Mouse (Mus musculus): Measurements from ENCODE around the gene Pah. TPM values are rescaled to one million over a fixed set of nuclear protein-coding genes. Genes with fewer than 3 reads are reported as not detected.

The Pah gene
- polyA plus RNA-seq, 1 experiment from 2014 or later: 0.26 TPM

DNA sequence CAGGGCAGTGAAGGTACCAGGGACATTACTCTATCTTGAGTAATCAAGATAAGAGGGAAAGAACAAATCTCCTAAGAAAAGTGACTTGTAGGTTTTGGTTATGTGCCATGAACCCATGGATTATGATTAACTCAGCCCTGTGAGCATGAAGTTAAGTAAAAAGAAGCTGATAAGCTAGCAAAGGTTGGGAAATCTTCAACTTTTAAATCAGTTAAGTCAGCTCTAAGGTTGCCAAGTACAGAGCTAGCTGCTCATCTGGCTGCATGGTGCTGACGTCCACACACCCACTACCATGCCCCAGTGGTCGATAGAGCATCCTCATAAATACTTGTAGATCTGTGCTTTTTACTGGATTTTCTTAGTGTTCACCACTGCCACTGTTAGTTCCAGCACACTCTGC lies 3.0 kb upstream of the Pah start:
- no peaks in the 10 kb centered on the region for H3K4me1 ChIP-seq (replicated peaks; ENCODE audit: control insufficient read depth, insufficient read depth, low read length)
- no peaks in the 10 kb centered on the region for H3K27me3 ChIP-seq (replicated peaks; ENCODE audit: control insufficient read depth, insufficient read depth, low read length)
- no peak overlapping the region for H3K4me2 ChIP-seq (replicated peaks; ENCODE audit: low read depth)
- H3K9me3 ChIP-seq (ENCODE audit: control insufficient read depth): no peaks in the 10 kb centered on the region
- no peak for ATAC-seq
- TF ChIP-seq CTCF (IDR thresholded peaks at IDR 0.05; ENCODE audit: low read depth): no peak
- H3K36me3 ChIP-seq (ENCODE audit: control insufficient read depth, insufficient read depth): no peaks in the 10 kb centered on the region
- no peak overlapping the region for H3K9ac ChIP-seq (ENCODE audit: low read depth, low read length)
- no peak overlapping the region for H3K27ac ChIP-seq (ENCODE audit: low read depth, low read length)
- WGBS: 67% methylated on average over 2 of the region's 2 CpGs
- no peak overlapping the region for H3K4me3 ChIP-seq (ENCODE audit: low read depth, low read length)

DNA sequence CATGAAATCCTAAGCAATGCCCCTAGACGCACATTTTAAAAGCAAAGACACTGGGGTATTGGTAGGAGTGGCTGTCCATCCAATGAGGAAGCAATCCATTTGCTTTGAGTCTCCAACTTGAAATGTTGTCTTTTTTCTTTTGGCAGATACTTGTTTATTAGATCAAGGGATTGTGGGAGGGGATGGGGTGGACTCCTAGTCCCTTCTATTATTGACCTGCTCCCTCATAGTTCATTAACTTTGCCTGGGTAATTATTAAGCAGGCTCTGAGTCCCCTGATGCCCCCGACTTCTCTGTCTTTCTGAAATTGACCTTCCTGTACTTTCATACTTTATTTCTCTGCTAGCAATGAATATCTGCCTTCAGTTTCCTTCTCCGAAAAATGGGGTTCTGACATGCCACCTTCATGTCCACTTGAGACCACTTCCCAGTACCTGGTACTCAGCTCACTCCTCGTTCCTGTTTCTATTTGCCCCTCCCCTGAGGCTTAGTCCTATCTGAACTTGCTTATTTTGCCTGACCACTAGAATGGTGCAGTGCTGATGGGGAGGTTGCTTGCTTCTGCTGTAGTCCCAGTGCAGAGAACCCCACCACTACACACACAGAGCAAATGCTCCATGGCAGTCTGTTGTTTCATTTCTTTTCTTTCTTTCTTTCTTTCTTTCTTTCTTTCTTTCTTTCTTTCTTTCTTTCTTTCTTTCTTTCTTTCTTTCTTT lies 1.0 kb upstream of the Pah start:
- no peak for ATAC-seq
- Histone ChIP-seq H3K4me1 (replicated peaks; ENCODE audit: control insufficient read depth, insufficient read depth, low read length) (no peaks in the 10 kb centered on the region), H3K27ac (ENCODE audit: low read depth, low read length) (no peak overlapping the region), H3K9me3 (ENCODE audit: control insufficient read depth) (no peaks in the 10 kb centered on the region), H3K4me3 (ENCODE audit: low read depth, low read length) (no peak overlapping the region), H3K9ac (ENCODE audit: low read depth, low read length) (no peak overlapping the region), H3K36me3 (ENCODE audit: control insufficient read depth, insufficient read depth) (no peaks in the 10 kb centered on the region), H3K27me3 (replicated peaks; ENCODE audit: control insufficient read depth, insufficient read depth, low read length) (no peaks in the 10 kb centered on the region), H3K4me2 (replicated peaks; ENCODE audit: low read depth) (no peak overlapping the region)
- TF ChIP-seq CTCF (IDR thresholded peaks at IDR 0.05; ENCODE audit: low read depth): no peak
- WGBS: 41% methylated on average over 4 of the region's 4 CpGs

DNA sequence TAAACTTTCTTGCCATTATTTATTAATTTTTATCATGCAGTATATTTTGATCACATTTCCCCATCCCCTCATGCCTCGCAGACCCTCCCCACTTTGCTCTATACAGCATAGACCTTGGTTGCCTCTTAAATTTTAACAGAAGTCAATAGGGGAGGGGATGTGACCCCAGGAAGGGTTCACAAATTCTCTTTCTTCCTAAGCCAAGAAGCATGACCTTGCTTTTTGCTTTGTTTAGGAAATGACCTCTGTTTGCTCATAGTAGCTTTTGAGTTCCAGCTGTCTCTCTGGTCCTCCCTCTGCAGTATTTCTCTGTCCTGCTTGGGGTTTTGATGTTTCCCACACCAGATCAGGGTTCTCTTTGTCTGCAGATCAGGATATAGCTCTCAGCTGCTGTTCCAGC lies 12.6 kb downstream of the Pah start:
- no peak overlapping the region for H3K4me2 ChIP-seq (replicated peaks; ENCODE audit: low read depth)
- WGBS: 74% methylated on average over 1 of the region's 1 CpGs
- H3K4me1 ChIP-seq (replicated peaks; ENCODE audit: control insufficient read depth, insufficient read depth, low read length): no peaks in the 10 kb centered on the region
- no peak overlapping the region for H3K9ac ChIP-seq (ENCODE audit: low read depth, low read length)
- no peak overlapping the region for H3K4me3 ChIP-seq (ENCODE audit: low read depth, low read length)
- ATAC-seq: no peak
- no peak overlapping the region for H3K27ac ChIP-seq (ENCODE audit: low read depth, low read length)
- H3K9me3 ChIP-seq (ENCODE audit: control insufficient read depth): no peaks in the 10 kb centered on the region
- TF ChIP-seq CTCF (IDR thresholded peaks at IDR 0.05; ENCODE audit: low read depth): no peak
- H3K27me3 ChIP-seq (replicated peaks; ENCODE audit: control insufficient read depth, insufficient read depth, low read length): no peaks in the 10 kb centered on the region
- H3K36me3 ChIP-seq (ENCODE audit: control insufficient read depth, insufficient read depth): no peaks in the 10 kb centered on the region

DNA sequence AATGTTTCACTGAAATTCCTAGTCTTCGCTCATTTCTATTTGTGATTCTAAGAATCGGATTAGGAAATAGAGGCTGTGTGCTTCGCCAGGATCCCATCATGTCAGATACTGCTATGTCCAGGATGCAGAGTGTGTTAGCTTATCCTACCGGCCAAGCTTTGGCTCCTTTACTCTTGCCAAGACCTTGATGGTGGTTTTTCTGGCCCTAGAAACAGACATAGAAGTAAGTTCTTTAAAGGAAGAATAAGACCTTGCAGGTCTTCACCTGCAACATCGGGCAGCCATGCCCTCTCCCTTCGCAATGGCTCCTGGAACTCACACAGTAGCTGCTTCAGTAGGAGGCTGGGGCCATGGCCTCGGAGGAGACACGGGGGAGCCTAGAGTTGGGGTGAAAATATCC lies 24.2 kb downstream of the Pah start:
- no peak overlapping the region for H3K4me3 ChIP-seq (ENCODE audit: low read depth, low read length)
- H3K9ac ChIP-seq (ENCODE audit: low read depth, low read length): no peak overlapping the region
- H3K27ac ChIP-seq (ENCODE audit: low read depth, low read length): no peak overlapping the region
- no peak for ATAC-seq
- H3K9me3 ChIP-seq (ENCODE audit: control insufficient read depth): no peaks in the 10 kb centered on the region
- WGBS: 74% methylated on average over 8 of the region's 8 CpGs
- no peak overlapping the region for H3K4me2 ChIP-seq (replicated peaks; ENCODE audit: low read depth)
- no peak for TF ChIP-seq CTCF (IDR thresholded peaks at IDR 0.05; ENCODE audit: low read depth)
- H3K4me1 ChIP-seq (replicated peaks; ENCODE audit: control insufficient read depth, insufficient read depth, low read length): no peaks in the 10 kb centered on the region
- H3K36me3 ChIP-seq (ENCODE audit: control insufficient read depth, insufficient read depth): no peaks in the 10 kb centered on the region
- no peaks in the 10 kb centered on the region for H3K27me3 ChIP-seq (replicated peaks; ENCODE audit: control insufficient read depth, insufficient read depth, low read length)

DNA sequence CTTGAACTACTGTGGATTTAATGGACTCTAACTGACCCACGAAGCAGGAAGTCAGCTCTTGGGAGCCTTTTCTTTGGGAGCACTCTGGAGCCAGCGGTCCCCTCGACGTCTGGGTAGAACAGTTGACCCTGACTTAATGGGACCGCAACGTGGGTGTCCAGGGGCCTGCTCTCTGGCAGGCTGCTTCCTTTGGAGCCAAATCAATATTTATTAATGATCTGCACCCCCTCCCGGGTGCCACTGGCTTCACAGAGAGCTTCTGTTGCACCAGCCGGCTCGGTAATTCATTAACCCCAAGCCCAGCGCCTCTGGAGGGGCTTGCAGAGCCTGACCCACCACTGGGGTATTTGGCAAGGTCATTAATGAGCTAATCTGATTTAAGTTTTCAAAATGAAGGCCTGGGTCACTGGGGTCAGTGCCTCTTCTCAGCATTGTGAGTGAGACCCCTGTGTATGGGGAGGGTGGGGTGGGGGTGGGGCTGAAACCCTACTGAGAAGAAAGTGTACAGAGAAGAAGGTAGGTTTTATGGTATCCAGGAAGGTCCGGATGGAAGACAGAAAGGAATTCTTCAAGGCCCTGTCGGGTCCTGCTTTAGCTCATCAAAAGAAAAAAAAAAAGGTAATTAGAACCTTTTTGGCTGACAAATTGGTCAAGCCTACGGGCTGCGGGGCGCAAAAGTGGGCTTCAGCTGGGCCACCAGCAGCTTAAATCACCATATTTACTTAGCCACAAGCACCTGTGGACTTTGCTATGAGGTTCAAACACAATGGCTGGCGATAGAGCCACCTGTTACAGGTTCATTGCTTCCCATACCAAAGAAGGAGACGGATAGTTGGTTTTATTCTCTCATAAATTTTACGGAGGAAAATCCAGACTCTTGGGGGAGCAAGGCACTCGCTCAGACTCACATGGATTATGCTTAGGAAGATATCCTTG lies 25.0 kb downstream of the Pah start:
- ATAC-seq: no peak
- H3K27ac ChIP-seq (ENCODE audit: low read depth, low read length): no peak overlapping the region
- no peaks in the 10 kb centered on the region for H3K9me3 ChIP-seq (ENCODE audit: control insufficient read depth)
- H3K4me1 ChIP-seq (replicated peaks; ENCODE audit: control insufficient read depth, insufficient read depth, low read length): no peaks in the 10 kb centered on the region
- no peaks in the 10 kb centered on the region for H3K27me3 ChIP-seq (replicated peaks; ENCODE audit: control insufficient read depth, insufficient read depth, low read length)
- H3K36me3 ChIP-seq (ENCODE audit: control insufficient read depth, insufficient read depth): no peaks in the 10 kb centered on the region
- TF ChIP-seq CTCF (IDR thresholded peaks at IDR 0.05; ENCODE audit: low read depth): no peak
- H3K4me2 ChIP-seq (replicated peaks; ENCODE audit: low read depth): peak overlapping the region; percentile 1; the same call in 1 of the 2 replicates
- H3K4me3 ChIP-seq (ENCODE audit: low read depth, low read length): no peak overlapping the region
- H3K9ac ChIP-seq (ENCODE audit: low read depth, low read length): no peak overlapping the region
- WGBS: 27% methylated on average over 19 of the region's 19 CpGs

DNA sequence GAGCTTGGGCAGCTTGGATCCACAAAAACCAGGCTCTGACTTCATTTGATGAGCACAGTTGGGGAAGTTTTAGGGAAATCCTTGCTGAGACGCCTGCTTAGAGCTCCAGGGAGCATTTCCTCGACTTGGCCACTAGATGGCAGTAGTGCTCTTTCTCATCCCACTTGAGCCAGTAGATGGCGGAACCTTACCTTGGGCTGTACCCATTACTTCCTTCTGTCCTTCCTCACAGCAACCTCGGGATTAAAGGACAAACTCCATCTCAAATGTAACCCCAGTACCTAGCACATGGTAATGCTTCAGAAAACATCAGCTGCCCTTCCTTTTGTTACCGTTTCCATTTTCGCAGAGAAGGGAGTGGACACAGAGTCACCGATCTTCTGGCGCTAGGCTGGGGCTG lies 31.1 kb downstream of the Pah start:
- ATAC-seq: peak; percentile 63; the same call in 1 of the 2 replicates
- Histone ChIP-seq H3K27me3 (replicated peaks; ENCODE audit: control insufficient read depth, insufficient read depth, low read length) (no peaks in the 10 kb centered on the region), H3K4me2 (replicated peaks; ENCODE audit: low read depth) (no peak overlapping the region; the same call in 1 of the 2 replicates), H3K36me3 (ENCODE audit: control insufficient read depth, insufficient read depth) (no peaks in the 10 kb centered on the region), H3K9ac (ENCODE audit: low read depth, low read length) (no peak overlapping the region), H3K4me1 (replicated peaks; ENCODE audit: control insufficient read depth, insufficient read depth, low read length) (no peaks in the 10 kb centered on the region), H3K4me3 (ENCODE audit: low read depth, low read length) (no peak overlapping the region), H3K9me3 (ENCODE audit: control insufficient read depth) (no peaks in the 10 kb centered on the region), H3K27ac (ENCODE audit: low read depth, low read length) (no peak overlapping the region)
- peak; percentile 98 for TF ChIP-seq CTCF (IDR thresholded peaks at IDR 0.05; ENCODE audit: low read depth)
- WGBS: 33% methylated on average over 8 of the region's 8 CpGs

Measured in intestine, postnatal 0 days (tissue).